Mouse (Mus musculus) gastrocnemius, postnatal 36 days (tissue): Measurements from ENCODE around the gene Ptprn. TPM values are rescaled to one million over a fixed set of nuclear protein-coding genes. Genes with fewer than 3 reads are reported as not detected.

ENCODE experiments used
- DNase-seq, 2 experiments: peaks; one replicate each; pipeline ENCODE4 v3.0.0; 2022
- intact Hi-C: fragments of 180-260 bp; cut with DNase I; formaldehyde crosslinking; loops from one replicate; pipeline ENCODE4 v1.15.1; 2025
- long read RNA-seq, 2 experiments: library from polyadenylated mRNA; stranded (forward); transcript quantifications; one replicate each; pipeline ENCODE4 v2.0.0; 2021
- total RNA-seq, 2 experiments: library from RNA; stranded (reverse); gene quantifications; 2 replicates each; pipeline ENCODE4 v1.2.3; 2021

Ptprn gene
- under 1 TPM in 1 of 2 experiments, not detected in 1; 0.10 TPM for total RNA-seq
- long read RNA-seq, experiment 1 = 0 reads
- long read RNA-seq, experiment 2, partial matches to known transcripts = 1 of 2 reads
- long read RNA-seq, experiment 2, other reads (novel, unspliced or antisense) = 1 of 2 reads

DNA sequence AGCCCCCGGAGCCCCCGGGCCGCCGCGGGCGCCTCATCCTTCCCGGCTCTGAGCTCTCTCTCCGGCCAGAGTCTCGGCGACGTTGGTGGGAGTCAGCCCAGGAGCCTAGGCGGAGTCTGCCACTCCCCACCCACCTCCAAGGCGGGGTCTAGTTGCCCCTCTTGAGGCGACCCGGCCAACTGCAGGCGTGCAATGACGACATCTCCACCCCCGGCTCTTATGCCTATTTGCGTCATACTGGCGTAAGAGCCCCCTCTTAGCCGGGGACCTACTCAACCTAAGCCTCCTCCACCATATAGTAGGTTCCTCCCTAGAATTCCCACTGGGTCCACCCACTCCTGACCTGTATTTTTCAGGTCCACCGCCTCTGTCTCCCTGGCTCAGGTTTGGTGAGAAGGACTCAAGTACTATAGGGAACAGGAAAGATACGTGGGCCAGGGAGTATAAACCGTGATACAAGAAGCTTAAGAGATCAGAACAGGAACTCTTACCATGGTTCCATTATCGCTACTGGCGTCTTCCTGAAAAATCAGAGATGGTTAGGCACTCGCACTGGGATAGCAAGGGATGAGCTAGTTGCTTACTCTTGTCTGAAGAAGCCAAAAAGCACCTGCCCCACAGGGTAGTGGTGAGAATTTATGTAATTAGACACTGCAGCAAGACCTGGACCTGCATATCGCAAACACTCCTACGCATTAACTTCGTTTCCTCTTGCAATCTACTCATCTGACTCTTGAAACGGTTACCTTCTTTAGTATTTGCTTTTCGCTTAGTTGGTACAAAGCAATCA is at the start of gene Ptprn:
Gene Ptprn, minus strand, starts transcription at position 412 of the 790 bp plus-strand sequence.
- intact Hi-C loops = no loop called here
- DNase-seq = no peak

DNA sequence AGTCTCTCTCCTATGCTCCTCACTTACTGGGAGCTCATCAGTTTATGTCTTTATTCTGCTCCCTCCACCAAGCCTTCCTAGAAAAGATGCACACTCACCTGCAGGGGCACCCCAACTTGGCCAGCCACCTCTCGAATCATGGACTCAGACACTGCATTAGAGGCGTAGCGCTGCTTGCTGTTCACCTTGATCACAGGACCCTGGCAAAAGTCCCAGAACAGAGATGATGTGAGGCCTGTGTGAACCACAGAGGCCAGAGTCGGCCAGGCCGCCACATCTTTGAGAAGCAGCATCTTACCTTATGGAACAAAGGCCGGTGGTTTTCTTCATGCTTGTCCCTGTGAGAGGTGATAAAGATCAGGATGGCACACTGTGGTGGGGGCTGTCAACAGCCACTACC is 47.4 kb upstream of the Ptprn start:
- intact Hi-C loops = no loop called here
- no peak for DNase-seq

DNA sequence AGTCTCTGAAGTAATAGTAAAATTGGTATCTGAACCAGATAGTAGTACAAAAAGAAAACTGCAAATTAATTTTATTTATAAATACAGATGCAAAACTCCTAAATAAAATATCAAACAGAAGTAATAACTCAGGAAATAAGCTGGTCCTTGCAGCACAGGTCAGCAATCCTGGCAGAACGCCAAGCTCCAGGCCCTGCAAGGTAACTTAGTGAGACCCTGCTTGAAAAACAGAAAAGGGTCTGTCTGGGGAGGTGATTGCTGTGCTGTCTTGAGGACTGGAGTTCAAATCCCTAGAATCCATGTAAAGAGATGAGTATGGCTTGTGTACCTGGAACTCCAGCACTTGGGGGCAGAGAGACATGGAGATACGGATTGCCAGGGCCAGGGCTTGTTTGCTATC is 40.4 kb upstream of the Ptprn start:
- no peak for DNase-seq
- intact Hi-C loops = no loop called here

DNA sequence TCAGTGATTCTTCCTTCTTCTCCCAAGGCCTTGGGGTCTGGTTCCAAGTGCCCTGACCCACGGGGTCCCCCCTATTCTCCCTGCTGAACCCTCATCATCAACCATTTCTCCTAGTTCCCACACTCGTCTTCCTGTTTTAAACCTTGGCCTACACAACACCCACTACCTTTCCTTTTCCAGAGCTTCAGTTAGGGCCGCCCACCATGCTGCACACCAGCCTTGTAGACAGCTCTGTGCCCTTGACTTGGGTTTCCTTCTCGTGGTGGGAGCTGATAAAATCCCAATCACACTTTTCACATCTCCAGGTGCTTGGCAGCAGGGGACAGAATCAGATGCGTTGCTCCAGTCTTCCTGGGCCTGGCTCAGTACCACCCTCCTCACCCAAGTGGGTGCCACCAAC is 30.0 kb upstream of the Ptprn start:
- intact Hi-C loops = no loop called here

GRCm38 (mm10) chr1:75293331-75293701 is 29.0 kb upstream of the Ptprn start:
- intact Hi-C loops = no loop called here
- DNase-seq = no peak

More for the DNA sequence above, 30.0 kb upstream of the Ptprn start:
- DNase-seq = no peak

GRCm38 (mm10) chr1:75292476-75293330 is 28.4 kb upstream of the Ptprn start:
- DNase-seq = no peak
- intact Hi-C loops = no loop called here

DNA sequence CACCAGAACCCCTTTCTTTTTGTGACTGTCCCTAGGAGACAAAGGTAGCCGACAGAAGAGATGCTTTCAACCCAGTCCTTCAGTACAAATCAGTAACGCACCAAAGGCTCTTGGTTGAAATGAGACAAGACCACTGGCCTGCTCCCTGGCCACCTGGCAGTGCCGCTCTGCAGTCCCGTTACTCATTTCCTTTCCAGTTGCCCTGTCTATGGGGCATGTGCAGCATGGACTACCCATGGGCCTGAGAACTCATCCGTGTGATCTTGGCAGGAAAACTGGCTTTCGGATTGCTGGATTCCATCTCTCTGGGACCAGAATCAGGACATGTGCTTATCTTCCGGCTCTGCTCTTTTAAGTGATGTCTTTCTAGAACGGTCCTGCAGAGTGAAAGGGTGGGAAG is 27.0 kb upstream of the Ptprn start:
- intact Hi-C loops = no loop called here
- DNase-seq = no peak

- no peak for DNase-seq
- intact Hi-C loops = no loop called here
These were observed 26.3 kb upstream of the Ptprn start for GRCm38 (mm10) chr1:75290582-75290981.

DNA sequence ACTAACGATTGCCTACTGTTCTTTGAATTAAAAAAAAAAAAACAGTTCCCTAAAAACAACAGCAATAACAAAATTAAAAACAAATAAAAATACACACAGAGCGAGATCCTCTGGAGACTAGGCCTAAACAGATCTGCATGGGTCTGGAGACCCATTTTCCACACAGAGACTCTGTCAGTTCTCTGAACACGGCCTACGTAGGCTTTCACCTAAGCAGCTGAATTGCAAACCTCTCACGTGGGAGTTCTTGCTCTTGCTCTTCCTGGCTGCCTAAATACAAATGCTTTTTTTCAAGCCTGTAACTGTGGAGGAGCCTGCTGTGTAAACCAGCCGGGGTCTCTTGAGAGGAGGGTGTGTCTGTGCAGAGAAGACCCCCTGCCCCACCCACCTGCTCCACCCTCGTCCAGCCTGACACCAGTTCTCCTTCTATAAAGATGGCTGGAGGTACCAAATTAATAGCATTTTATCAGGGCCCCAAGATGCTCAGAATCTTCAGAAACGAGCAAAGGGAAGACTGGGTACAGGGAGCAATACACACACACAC is 25.7 kb upstream of the Ptprn start:
- DNase-seq = no peak
- intact Hi-C loops = no loop called here

- DNase-seq = no peak
- intact Hi-C loops = no loop called here
These were observed 25.1 kb upstream of the Ptprn start for GRCm38 (mm10) chr1:75289376-75289775.

GRCm38 (mm10) chr1:75284911-75285310 is 20.6 kb upstream of the Ptprn start:
- no peak for DNase-seq
- intact Hi-C loops = no loop called here

DNA sequence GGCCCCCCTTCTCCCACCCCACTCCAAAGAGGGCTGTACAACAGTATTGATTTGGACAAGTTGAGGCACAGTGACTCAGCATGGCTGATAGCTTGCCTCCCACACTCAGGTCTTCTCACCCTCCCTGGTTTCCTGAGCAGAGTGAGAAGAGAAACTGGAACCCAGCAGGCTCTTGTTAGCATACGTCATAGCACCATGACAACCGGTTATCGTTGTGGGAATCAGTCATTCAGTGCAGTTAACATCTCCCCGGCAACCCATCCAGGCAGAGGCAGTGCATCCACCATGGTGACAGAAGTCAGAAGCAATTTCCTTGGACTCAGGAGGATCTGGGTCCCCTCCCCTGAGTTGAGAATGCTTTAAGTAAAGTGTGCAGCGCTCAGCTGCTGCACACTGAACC is 18.7 kb upstream of the Ptprn start:
- intact Hi-C loops = no loop called here
- DNase-seq = no peak

DNA sequence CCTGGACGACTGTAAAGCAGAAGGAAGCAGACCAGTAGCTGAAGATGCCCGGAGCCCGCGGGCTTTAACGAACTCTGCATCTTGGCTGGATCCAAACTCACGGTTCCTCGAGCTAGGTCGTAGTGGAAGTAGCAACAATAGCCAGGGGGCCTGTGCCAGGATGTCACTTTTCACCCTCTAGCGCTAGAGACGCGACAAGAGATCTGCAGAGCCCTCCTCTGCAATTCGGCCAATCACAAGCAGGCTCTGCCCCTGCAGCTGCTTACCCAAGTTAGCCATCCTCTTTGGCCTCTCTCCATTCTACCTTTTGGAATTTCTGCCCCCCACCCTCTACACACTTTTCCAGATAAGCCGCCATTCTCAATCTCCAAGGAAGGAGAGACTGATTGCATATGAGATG is 13.9 kb upstream of the Ptprn start, which contains the start of gene Resp18:
Gene Resp18, minus strand, starts transcription at position 188 of the 400 bp plus-strand sequence.
- DNase-seq = no peak
- intact Hi-C loops = no loop called here

- intact Hi-C loops = loop anchor here (2.0 kb wide), 1 partner anchor 15 kb away; no protein-coding TSS in a partner anchor
- DNase-seq = no peak
These were observed 13.2 kb upstream of the Ptprn start for GRCm38 (mm10) chr1:75277195-75278188.

- intact Hi-C loops = loop anchor here (2.0 kb wide), 1 partner anchor 14 kb away; no protein-coding TSS in a partner anchor
- peak in 1 of 2 experiments; percentile 40 for DNase-seq
These were observed 1.0 kb downstream of the Ptprn start for GRCm38 (mm10) chr1:75262969-75263951.

DNA sequence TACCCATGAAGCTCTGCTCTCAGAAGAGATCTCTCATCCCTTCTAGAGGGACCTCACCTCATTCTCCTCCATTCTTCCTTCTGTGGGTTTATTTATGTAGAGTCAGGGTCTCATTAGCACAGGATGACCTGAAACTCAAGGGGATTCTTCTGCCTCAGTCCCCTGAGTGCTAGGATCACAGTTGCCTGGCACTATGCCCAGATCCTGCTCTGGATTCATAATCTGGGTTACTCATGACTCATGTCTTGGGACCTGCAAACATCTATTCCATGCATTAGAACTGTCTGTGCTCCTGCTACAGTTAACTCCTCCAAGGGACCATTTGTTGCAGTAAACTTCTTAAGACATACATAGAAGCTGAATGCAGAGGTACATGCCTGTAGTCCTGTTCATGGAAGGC is 3.0 kb downstream of the Ptprn start:
- intact Hi-C loops = no loop called here
- no peak for DNase-seq

DNA sequence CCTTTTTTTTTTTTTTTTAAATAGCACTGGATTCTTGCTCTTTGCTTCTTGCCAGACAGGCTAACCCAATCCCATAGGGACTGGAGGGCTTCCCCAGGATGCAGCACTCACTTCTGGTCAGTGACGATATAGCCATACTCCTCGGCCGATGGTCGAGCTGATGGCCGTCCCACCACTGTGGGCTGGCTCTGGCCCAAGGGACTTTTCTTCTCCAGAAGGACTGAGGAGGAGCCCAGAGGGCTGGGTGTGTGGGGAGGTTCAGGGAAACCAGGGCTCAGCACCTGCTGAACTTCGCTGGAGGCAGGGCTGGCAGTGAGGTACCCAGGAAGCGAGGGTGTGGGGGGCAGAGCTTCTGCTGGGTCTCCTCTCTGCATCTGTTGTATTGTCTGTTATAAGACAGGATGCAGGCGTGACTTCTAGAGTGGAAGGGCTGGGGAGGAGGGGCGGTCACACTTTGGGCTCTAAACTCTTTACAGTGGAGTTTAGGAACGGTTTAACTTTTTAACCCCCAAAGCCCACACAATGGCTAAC is 8.7 kb downstream of the Ptprn start:
- intact Hi-C loops = loop anchor here (5.0 kb wide), 1 partner anchor 308 kb away; no protein-coding TSS in a partner anchor
- DNase-seq = no peak

DNA sequence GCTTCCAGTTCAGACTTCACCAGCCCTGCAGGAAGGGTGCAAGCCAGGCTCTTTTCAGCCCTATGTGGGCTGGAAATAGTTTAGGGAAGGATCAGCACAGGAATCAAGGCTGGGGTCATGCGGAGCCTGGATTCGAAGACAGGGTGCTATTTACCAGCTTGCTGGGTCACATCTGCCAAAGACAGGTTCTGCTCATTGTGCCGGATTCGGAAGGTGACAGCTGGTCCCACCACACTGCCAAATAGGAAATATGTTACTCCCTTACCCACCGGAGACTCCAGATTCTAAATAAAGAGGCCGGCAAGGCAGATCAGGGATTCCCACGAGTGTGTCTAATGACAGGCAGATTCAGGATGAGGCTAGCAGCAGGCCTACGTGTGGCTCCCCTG is 9.7 kb downstream of the Ptprn start:
- intact Hi-C loops = loop anchor here (5.0 kb wide), 2 partner anchors 63 to 307 kb away; partner anchors contain the start of gene Dnpep
- DNase-seq = no peak
